Mouse (Mus musculus): Measurements from ENCODE around the gene Jam2. TPM values are rescaled to one million over a fixed set of nuclear protein-coding genes. Genes with fewer than 3 reads are reported as not detected.

The Jam2 gene
- polyA plus RNA-seq, 1 experiment from 2014 or later = 9.6 TPM

DNA sequence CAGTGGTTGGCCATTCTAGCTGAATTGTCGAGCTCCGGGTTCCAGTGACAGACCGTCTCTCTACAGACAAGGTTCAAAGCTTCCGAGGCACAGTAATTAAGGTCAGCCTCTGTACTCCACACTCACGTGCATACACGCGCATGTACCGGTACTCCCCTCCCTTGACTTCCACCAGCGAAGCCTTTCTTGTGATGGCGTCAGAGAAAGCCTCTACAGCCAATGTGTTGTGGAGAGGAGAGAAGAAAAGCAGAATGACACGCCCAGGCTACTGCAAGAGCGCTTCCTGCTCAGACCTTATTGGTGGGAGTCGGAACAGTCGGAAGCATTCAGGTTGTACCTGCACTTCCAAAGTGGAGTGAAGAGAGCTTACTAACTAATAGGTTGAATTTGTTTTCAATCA lies 19.5 kb downstream of the Jam2 start:
- WGBS = 89% methylated on average over 14 of the region's 14 CpGs
- H3K4me1 ChIP-seq = no peaks in the 10 kb centered on the region
- 0 out of 2 replicates have a peak, but pooled peaks cover 2% of the 10 kb centered on the region for H3K36me3 ChIP-seq (replicated peaks)
- no peak for DNase-seq (ENCODE audit: low spot score)
- H3K4me3 ChIP-seq = no peak overlapping the region
- H3K27me3 ChIP-seq (replicated peaks; ENCODE audit: low read depth, poor library complexity, severe bottlenecking) = no peaks in the 10 kb centered on the region
- H3K27ac ChIP-seq (replicated peaks) = no peak overlapping the region
- H3K9me3 ChIP-seq = no peaks in the 10 kb centered on the region

- H3K4me3 ChIP-seq = no peak overlapping the region
- no peak overlapping the region for H3K27ac ChIP-seq (replicated peaks)
- 73% methylated on average over 3 of the region's 3 CpGs for WGBS
- 0 out of 2 replicates have a peak, but pooled peaks cover 2% of the 10 kb centered on the region for H3K36me3 ChIP-seq (replicated peaks)
- H3K27me3 ChIP-seq (replicated peaks; ENCODE audit: low read depth, poor library complexity, severe bottlenecking) = no peaks in the 10 kb centered on the region
- no peak for DNase-seq (ENCODE audit: low spot score)
- H3K9me3 ChIP-seq = no peaks in the 10 kb centered on the region
- H3K4me1 ChIP-seq = no peaks in the 10 kb centered on the region
Measured at GRCm38 (mm10) chr16:84795337-84795736, 21.4 kb downstream of the Jam2 start.

- no peaks in the 10 kb centered on the region for H3K4me1 ChIP-seq
- H3K4me3 ChIP-seq = no peak overlapping the region
- H3K36me3 ChIP-seq (replicated peaks) = 0 out of 2 replicates have a peak, but pooled peaks cover 2% of the 10 kb centered on the region
- WGBS = 83% methylated on average over 9 of the region's 9 CpGs
- no peak overlapping the region for H3K27ac ChIP-seq (replicated peaks)
- DNase-seq (ENCODE audit: low spot score) = no peak
- no peaks in the 10 kb centered on the region for H3K27me3 ChIP-seq (replicated peaks; ENCODE audit: low read depth, poor library complexity, severe bottlenecking)
- no peaks in the 10 kb centered on the region for H3K9me3 ChIP-seq
Measured at GRCm38 (mm10) chr16:84796678-84797077, 22.8 kb downstream of the Jam2 start.

GRCm38 (mm10) chr16:84800038-84800437 lies 26.1 kb downstream of the Jam2 start:
- Histone ChIP-seq H3K4me1 (no peaks in the 10 kb centered on the region), H3K36me3 (replicated peaks) (no peaks in the 10 kb centered on the region), H3K27me3 (replicated peaks; ENCODE audit: low read depth, poor library complexity, severe bottlenecking) (no peaks in the 10 kb centered on the region), H3K9me3 (no peaks in the 10 kb centered on the region), H3K4me3 (no peak overlapping the region), H3K27ac (replicated peaks) (no peak overlapping the region)
- 91% methylated on average over 1 of the region's 2 CpGs for WGBS
- DNase-seq (ENCODE audit: low spot score) = no peak

DNA sequence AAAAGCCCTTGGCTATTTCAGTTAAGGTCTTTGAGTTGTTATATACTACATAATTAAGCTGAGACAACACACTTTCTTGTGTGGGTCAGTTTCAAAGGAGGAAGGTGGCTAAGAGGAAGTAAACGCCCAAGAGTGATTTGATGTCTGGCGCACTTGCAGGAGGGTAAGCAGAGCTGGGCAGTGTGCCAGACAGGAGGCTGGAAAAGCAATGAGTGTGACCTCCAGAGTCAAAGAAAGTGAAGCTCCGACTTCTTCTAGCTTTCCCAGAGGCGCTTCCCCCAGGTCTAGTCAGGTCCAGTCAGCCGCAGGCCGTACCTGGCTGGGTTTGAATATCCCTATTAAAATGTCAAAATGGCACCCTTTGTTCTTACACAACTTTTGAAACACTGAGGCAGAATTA lies 28.3 kb downstream of the Jam2 start:
- Histone ChIP-seq H3K27me3 (replicated peaks; ENCODE audit: low read depth, poor library complexity, severe bottlenecking) (no peaks in the 10 kb centered on the region), H3K27ac (replicated peaks) (no peak overlapping the region), H3K36me3 (replicated peaks) (peaks cover 5% of the 10 kb centered on the region), H3K9me3 (no peaks in the 10 kb centered on the region), H3K4me3 (no peak overlapping the region), H3K4me1 (no peaks in the 10 kb centered on the region)
- no peak for DNase-seq (ENCODE audit: low spot score)
- WGBS = 84% methylated on average over 6 of the region's 6 CpGs

DNA sequence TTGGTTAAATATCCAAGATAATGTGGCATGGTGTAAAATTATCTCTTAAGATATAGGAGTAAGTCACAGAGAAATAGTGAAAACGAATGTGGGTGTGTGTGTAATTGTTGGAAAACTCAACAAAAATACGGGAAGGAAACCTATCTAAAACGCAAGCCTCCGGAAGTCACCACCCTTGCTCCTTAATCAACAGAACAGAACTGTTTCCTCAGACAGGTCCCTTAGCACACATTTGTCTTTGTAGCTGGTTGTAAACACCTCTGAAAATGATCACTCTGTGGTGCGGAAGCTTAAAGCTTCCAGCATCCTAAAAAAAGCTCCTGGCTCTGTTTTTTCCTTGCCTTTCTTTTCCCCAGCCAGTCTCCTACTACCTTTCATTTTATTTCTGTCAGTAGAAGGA lies 30.9 kb downstream of the Jam2 start:
- H3K4me1 ChIP-seq = no peaks in the 10 kb centered on the region
- 91% methylated on average over 5 of the region's 5 CpGs for WGBS
- peaks cover 11% of the 10 kb centered on the region for H3K36me3 ChIP-seq (replicated peaks)
- DNase-seq (ENCODE audit: low spot score) = no peak
- H3K27ac ChIP-seq (replicated peaks) = no peak overlapping the region
- no peak overlapping the region for H3K4me3 ChIP-seq
- no peaks in the 10 kb centered on the region for H3K27me3 ChIP-seq (replicated peaks; ENCODE audit: low read depth, poor library complexity, severe bottlenecking)
- no peaks in the 10 kb centered on the region for H3K9me3 ChIP-seq

GRCm38 (mm10) chr16:84806175-84806574 lies 32.3 kb downstream of the Jam2 start:
- Histone ChIP-seq H3K9me3 (no peaks in the 10 kb centered on the region), H3K4me3 (no peak overlapping the region), H3K4me1 (no peaks in the 10 kb centered on the region), H3K27me3 (replicated peaks; ENCODE audit: low read depth, poor library complexity, severe bottlenecking) (no peaks in the 10 kb centered on the region), H3K36me3 (replicated peaks) (peaks cover 11% of the 10 kb centered on the region), H3K27ac (replicated peaks) (no peak overlapping the region)
- no peak for DNase-seq (ENCODE audit: low spot score)
- 96% methylated on average over 3 of the region's 3 CpGs for WGBS

- Histone ChIP-seq H3K9me3 (no peaks in the 10 kb centered on the region), H3K4me3 (no peak overlapping the region), H3K27me3 (replicated peaks; ENCODE audit: low read depth, poor library complexity, severe bottlenecking) (no peaks in the 10 kb centered on the region), H3K27ac (replicated peaks) (no peak overlapping the region), H3K36me3 (replicated peaks) (peaks cover 11% of the 10 kb centered on the region), H3K4me1 (no peaks in the 10 kb centered on the region)
- DNase-seq (ENCODE audit: low spot score) = no peak
- WGBS = 92% methylated on average over 7 of the region's 7 CpGs
Measured at GRCm38 (mm10) chr16:84807874-84808273, 34.0 kb downstream of the Jam2 start.

- no peak for DNase-seq (ENCODE audit: low spot score)
- H3K4me3 ChIP-seq = no peak overlapping the region
- H3K9me3 ChIP-seq = no peaks in the 10 kb centered on the region
- H3K27ac ChIP-seq (replicated peaks) = no peak overlapping the region
- H3K27me3 ChIP-seq (replicated peaks; ENCODE audit: low read depth, poor library complexity, severe bottlenecking) = no peaks in the 10 kb centered on the region
- 98% methylated on average over 1 of the region's 1 CpGs for WGBS
- H3K36me3 ChIP-seq (replicated peaks) = peaks cover 11% of the 10 kb centered on the region
- H3K4me1 ChIP-seq = no peaks in the 10 kb centered on the region
Measured at GRCm38 (mm10) chr16:84810254-84810653, 36.3 kb downstream of the Jam2 start.

- 84% methylated on average over 8 of the region's 8 CpGs for WGBS
- H3K36me3 ChIP-seq (replicated peaks) = no peaks in the 10 kb centered on the region
- no peaks in the 10 kb centered on the region for H3K4me1 ChIP-seq
- H3K27ac ChIP-seq (replicated peaks) = no peak overlapping the region
- H3K4me3 ChIP-seq = no peak overlapping the region
- DNase-seq (ENCODE audit: low spot score) = no peak
- H3K9me3 ChIP-seq = no peaks in the 10 kb centered on the region
- no peaks in the 10 kb centered on the region for H3K27me3 ChIP-seq (replicated peaks; ENCODE audit: low read depth, poor library complexity, severe bottlenecking)
Measured at GRCm38 (mm10) chr16:84813852-84814251, 39.9 kb downstream of the Jam2 start.

- Histone ChIP-seq H3K36me3 (replicated peaks) (no peaks in the 10 kb centered on the region), H3K4me1 (no peaks in the 10 kb centered on the region), H3K9me3 (no peaks in the 10 kb centered on the region), H3K27me3 (replicated peaks; ENCODE audit: low read depth, poor library complexity, severe bottlenecking) (no peaks in the 10 kb centered on the region), H3K27ac (replicated peaks) (no peak overlapping the region), H3K4me3 (no peak overlapping the region)
- DNase-seq (ENCODE audit: low spot score) = no peak
- WGBS = 85% methylated on average over 8 of the region's 8 CpGs
Measured at GRCm38 (mm10) chr16:84814511-84814910, 40.6 kb downstream of the Jam2 start.

DNA sequence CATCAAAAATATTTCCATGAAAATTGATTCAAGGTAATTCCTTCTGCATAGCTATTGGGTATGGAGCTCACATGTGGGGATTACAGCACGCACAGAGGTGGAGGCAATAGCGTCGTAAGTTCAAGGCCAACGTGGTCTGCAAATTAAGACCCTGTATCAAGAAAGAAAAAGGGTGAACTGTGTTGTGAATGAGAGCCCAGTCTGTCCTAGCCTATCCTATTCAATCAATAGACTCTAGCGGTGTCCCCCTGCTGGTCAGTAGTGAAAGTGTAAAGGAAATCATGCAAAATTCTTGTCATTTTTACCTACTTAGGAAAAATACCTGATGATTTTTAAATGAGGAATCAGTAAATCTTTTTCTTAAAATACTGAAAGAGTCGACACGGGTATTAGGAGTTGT lies 43.5 kb downstream of the Jam2 start:
- peaks cover 13% of the 10 kb centered on the region for H3K36me3 ChIP-seq (replicated peaks)
- 41% methylated on average over 7 of the region's 7 CpGs for WGBS
- no peaks in the 10 kb centered on the region for H3K9me3 ChIP-seq
- no peak overlapping the region for H3K27ac ChIP-seq (replicated peaks)
- H3K4me3 ChIP-seq = no peak overlapping the region
- H3K27me3 ChIP-seq (replicated peaks; ENCODE audit: low read depth, poor library complexity, severe bottlenecking) = no peaks in the 10 kb centered on the region
- peak; percentile 22 for DNase-seq (ENCODE audit: low spot score)
- no peaks in the 10 kb centered on the region for H3K4me1 ChIP-seq

GRCm38 (mm10) chr16:84825009-84825408 lies 51.1 kb downstream of the Jam2 start:
- no peak for DNase-seq (ENCODE audit: low spot score)
- no peak overlapping the region for H3K4me3 ChIP-seq
- WGBS = 85% methylated on average over 6 of the region's 6 CpGs

DNA sequence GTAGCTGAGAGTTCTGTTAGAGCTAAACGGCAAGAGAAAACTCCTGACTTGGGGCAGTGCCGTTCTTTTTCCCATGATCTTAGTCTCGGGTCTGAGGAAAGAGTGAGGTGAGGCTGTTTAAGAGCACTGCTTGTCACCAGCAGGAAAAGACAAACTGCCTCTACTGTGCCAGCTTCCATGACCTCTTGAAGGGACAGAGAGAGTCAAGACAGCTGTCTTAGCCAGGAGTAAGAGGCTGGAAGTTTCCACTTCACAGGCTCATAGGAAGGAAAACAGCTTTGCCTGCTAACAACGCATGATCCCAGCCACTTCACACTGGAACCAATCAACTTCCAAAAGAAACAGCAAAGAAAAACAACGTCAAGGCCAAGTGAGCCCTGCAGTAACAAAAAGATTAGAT lies 57.8 kb downstream of the Jam2 start:
- DNase-seq (ENCODE audit: low spot score) = no peak
- peaks cover 16% of the 10 kb centered on the region for H3K4me1 ChIP-seq
- no peak overlapping the region for H3K27ac ChIP-seq (replicated peaks)
- H3K36me3 ChIP-seq (replicated peaks) = peaks cover 65% of the 10 kb centered on the region
- H3K27me3 ChIP-seq (replicated peaks; ENCODE audit: low read depth, poor library complexity, severe bottlenecking) = no peaks in the 10 kb centered on the region
- H3K9me3 ChIP-seq = no peaks in the 10 kb centered on the region
- H3K4me3 ChIP-seq = no peak overlapping the region
- 88% methylated on average over 5 of the region's 5 CpGs for WGBS

More at GRCm38 (mm10) chr16:84825009-84825408, 51.1 kb downstream of the Jam2 start:
- Histone ChIP-seq H3K27me3 (replicated peaks; ENCODE audit: low read depth, poor library complexity, severe bottlenecking) (no peaks in the 10 kb centered on the region), H3K9me3 (no peaks in the 10 kb centered on the region), H3K4me1 (no peaks in the 10 kb centered on the region), H3K36me3 (replicated peaks) (peaks cover 86% of the 10 kb centered on the region), H3K27ac (replicated peaks) (no peak overlapping the region)
